Mouse (Mus musculus) hindbrain, embryonic 16.5 days (tissue): ENCODE measurements around the gene Hk2. TPM values are rescaled to one million over a fixed set of nuclear protein-coding genes. Genes with fewer than 3 reads are reported as not detected.
"Not testable (repeated sequence)": the region's sequence is repeated elsewhere in the genome, so short reads cannot be mapped to it uniquely, and the experiment has no call there.

Experiments
- ATAC-seq: fragments of 200-750 bp; cut with Nextera tagmentation; 2 replicates; pipeline ENCODE4 v1.8.0; 2017; ENCODE audit warnings: moderate TSS enrichment, moderate library complexity
- H3K27ac ChIP-seq: fragments of 300-500 bp; sonication (generic); 2 replicates; pipeline ENCODE4 v1.5.1; 2014; ENCODE audit warnings: low read depth, mild to moderate bottlenecking, control low read depth, low read length, moderate library complexity
- H3K27me3 ChIP-seq: fragments of 300-500 bp; sonication (generic); replicated peaks from 2 replicates; pipeline ENCODE4 v1.6.1; 2014; ENCODE audit warnings: low read length; ENCODE audit not compliant: control insufficient read depth, insufficient read depth
- H3K36me3 ChIP-seq: fragments of 300-500 bp; sonication (generic); 2 replicates; pipeline ENCODE4 v1.6.1; 2014; ENCODE audit warnings: mild to moderate bottlenecking, low read length, moderate library complexity, mixed read lengths; ENCODE audit not compliant: control insufficient read depth, insufficient read depth
- H3K4me1 ChIP-seq: fragments of 300-500 bp; sonication (generic); 2 replicates; pipeline ENCODE4 v1.6.1; 2014; ENCODE audit warnings: low read depth, low read length; ENCODE audit not compliant: control insufficient read depth, insufficient read depth
- H3K4me2 ChIP-seq: fragments of 300-500 bp; sonication (generic); 2 replicates; pipeline ENCODE4 v1.6.1; 2014; ENCODE audit warnings: mild to moderate bottlenecking, low read length, control low read depth, moderate library complexity
- H3K4me3 ChIP-seq: fragments of 300-500 bp; sonication (generic); 2 replicates; pipeline ENCODE4 v1.5.1; 2014; ENCODE audit warnings: mild to moderate bottlenecking, low read length, control low read depth, moderate library complexity
- H3K9ac ChIP-seq: fragments of 300-500 bp; sonication (generic); 2 replicates; pipeline ENCODE4 v1.6.1; 2014; ENCODE audit warnings: low read depth, mild to moderate bottlenecking, control low read depth, low read length, moderate library complexity
- H3K9me3 ChIP-seq: fragments of 300-500 bp; sonication (generic); 2 replicates; pipeline ENCODE4 v1.6.1; 2014; ENCODE audit warnings: mild to moderate bottlenecking, low read length, moderate library complexity; ENCODE audit not compliant: control insufficient read depth
- WGBS: fragments of 180-500 bp; shearing (Covaris S2); extraction: QIAGEN DNeasy Blood & Tissue Kit; methylation state at CpG from one replicate; pipeline ENCODE4 v1.1.7; 2014; 5-methylcytosine and 5-hydroxymethylcytosine counted together
- polyA plus RNA-seq: library from polyadenylated mRNA; unstranded; fragments of >200 nt; fragmentation: Nextera tagmentation; extraction: Ambion mirVana; gene quantifications from 2 replicates; pipeline ENCODE4 v1.2.1, GENCODE M21; 2015

Hk2 gene
- polyA plus RNA-seq, 1 experiment from 2014 or later = 3.4 TPM

DNA sequence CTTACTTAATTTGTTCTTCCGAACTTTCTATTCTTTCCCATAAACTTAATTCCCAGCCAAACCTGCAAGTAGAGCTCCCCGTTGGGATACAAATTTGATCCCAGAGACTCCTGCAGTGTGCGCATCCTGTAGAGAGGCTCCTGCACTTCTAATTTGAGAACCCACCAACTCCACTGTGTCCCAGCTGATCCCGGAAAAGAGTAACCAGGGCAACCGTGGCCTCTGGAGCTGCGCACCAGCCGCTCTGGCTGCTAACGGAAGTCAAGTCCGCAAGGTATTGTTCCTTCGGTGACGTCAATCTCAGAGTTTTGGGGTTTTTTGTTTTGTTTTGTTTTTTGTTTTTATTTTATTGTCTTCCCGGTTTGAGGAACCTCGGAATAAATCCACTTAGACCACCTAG is 79.6 kb downstream of the Hk2 start:
- H3K27ac ChIP-seq = no peak overlapping the region
- no peak overlapping the region for H3K4me3 ChIP-seq
- H3K4me2 ChIP-seq = peak overlapping the region; percentile 33
- H3K27me3 ChIP-seq = no peaks in the 10 kb centered on the region
- H3K4me1 ChIP-seq = peaks cover 4% of the 10 kb centered on the region
- H3K9me3 ChIP-seq = no peaks in the 10 kb centered on the region
- no peak for ATAC-seq
- 45% methylated on average over 13 of the region's 13 CpGs for WGBS
- H3K36me3 ChIP-seq = no peaks in the 10 kb centered on the region
- no peak overlapping the region for H3K9ac ChIP-seq

- no peaks in the 10 kb centered on the region for H3K9me3 ChIP-seq
- no peak overlapping the region for H3K4me2 ChIP-seq
- H3K27me3 ChIP-seq = no peaks in the 10 kb centered on the region
- H3K4me1 ChIP-seq = no peaks in the 10 kb centered on the region
- WGBS = 91% methylated on average over 4 of the region's 4 CpGs
- no peak overlapping the region for H3K9ac ChIP-seq
- no peak overlapping the region for H3K4me3 ChIP-seq
- H3K27ac ChIP-seq = no peak overlapping the region
- ATAC-seq = no peak
- H3K36me3 ChIP-seq = no peaks in the 10 kb centered on the region
Measured at GRCm38 (mm10) chr6:82689474-82689873, 84.8 kb downstream of the Hk2 start.

GRCm38 (mm10) chr6:82688586-82688985 is 85.7 kb downstream of the Hk2 start:
- not testable (repeated sequence) for ATAC-seq, H3K4me1 ChIP-seq, H3K27me3 ChIP-seq, H3K4me2 ChIP-seq, H3K27ac ChIP-seq, H3K36me3 ChIP-seq, H3K9ac ChIP-seq, H3K9me3 ChIP-seq, H3K4me3 ChIP-seq
- WGBS = 44% methylated on average over 5 of the region's 5 CpGs

- H3K9ac ChIP-seq = no peak overlapping the region
Measured at GRCm38 (mm10) chr6:82684136-82684535, 90.1 kb downstream of the Hk2 start.

DNA sequence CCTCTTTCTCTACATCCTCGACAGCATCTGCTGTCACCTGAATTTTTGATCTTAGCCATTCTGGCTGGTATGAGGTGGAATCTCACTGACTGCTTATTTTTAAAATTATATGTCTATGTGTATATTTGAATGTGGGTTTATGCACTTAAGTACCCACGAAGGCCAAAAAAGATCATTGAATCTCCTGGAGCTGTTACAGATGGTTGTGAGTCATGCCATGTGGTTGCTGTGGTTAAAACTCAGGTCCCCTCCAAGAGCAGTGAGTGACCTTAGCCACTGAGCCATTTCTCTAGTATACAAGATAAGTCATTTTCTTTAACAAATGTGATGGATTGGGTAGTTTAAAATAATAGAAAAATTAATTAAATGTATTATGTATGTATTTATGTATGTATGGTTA is 95.0 kb downstream of the Hk2 start:
- 88% methylated on average over 2 of the region's 2 CpGs for WGBS
- not testable (repeated sequence) for ATAC-seq, H3K4me3 ChIP-seq

More at GRCm38 (mm10) chr6:82684136-82684535, 90.1 kb downstream of the Hk2 start:
- Histone ChIP-seq H3K4me1 (no peaks in the 10 kb centered on the region), H3K4me3 (no peak overlapping the region), H3K9me3 (no peaks in the 10 kb centered on the region), H3K27me3 (no peaks in the 10 kb centered on the region), H3K27ac (no peak overlapping the region), H3K4me2 (no peak overlapping the region), H3K36me3 (no peaks in the 10 kb centered on the region)
- ATAC-seq = no peak

GRCm38 (mm10) chr6:82677629-82678028 is 96.6 kb downstream of the Hk2 start:
- H3K27me3 ChIP-seq, H3K9ac ChIP-seq, H3K9me3 ChIP-seq, H3K4me1 ChIP-seq, H3K36me3 ChIP-seq, H3K4me3 ChIP-seq, H3K4me2 ChIP-seq, ATAC-seq, H3K27ac ChIP-seq: not testable (repeated sequence)
- WGBS = 80% methylated on average over 3 of the region's 3 CpGs

More for the DNA sequence above, 95.0 kb downstream of the Hk2 start:
- not testable (repeated sequence) for H3K36me3 ChIP-seq, H3K27ac ChIP-seq, H3K4me2 ChIP-seq, H3K27me3 ChIP-seq, H3K9ac ChIP-seq, H3K9me3 ChIP-seq, H3K4me1 ChIP-seq

Other genes with a start within 250 kb of the Hk2 start
- gene Pole4, start 69.1 kb downstream of the Hk2 start, polyA plus RNA-seq = 124 and 141 TPM in 2 replicates
- 21.9 and 24.8 TPM in 2 replicates for gene Sema4f, start 165.3 kb upstream of the Hk2 start, polyA plus RNA-seq
- 0.41 TPM in 1 of 2 replicates, not detected in the other for gene M1ap, start 172.4 kb upstream of the Hk2 start, polyA plus RNA-seq